Mouse (Mus musculus) CH12.LX (cell line): ENCODE measurements at regions not wholly inside any gene's neighbourhood (a gene's known extent, or its start where the extent isn't known, plus 50 kb on each side); places are given as distances from the start of the nearest gene placed in this dataset.

ENCODE experiments used
- DNase-seq: peaks from one replicate; pipeline ENCODE4 v3.0.0-alpha.2; 2013; ENCODE audit errors: extremely low read depth
- H3K27ac ChIP-seq: 2 replicates; pipeline ENCODE4 v1.5.1; 2012; ENCODE audit warnings: low read depth, mild to moderate bottlenecking, control low read depth, moderate library complexity; ENCODE audit not compliant: insufficient read depth
- H3K27me3 ChIP-seq: replicated peaks from 2 replicates; pipeline ENCODE3; 2012; ENCODE audit warnings: inconsistent platforms
- H3K36me3 ChIP-seq, 2 experiments: replicated peaks in 1 of 2; 2 replicates each; pipeline versions ENCODE3 to v1.6.1; 2012; ENCODE audit warnings: inconsistent platforms in 1 of 2, low read length in 1 of 2, mild to moderate bottlenecking in 1 of 2, mixed read lengths in 1 of 2, moderate library complexity in 1 of 2; ENCODE audit not compliant: control insufficient read depth in 1 of 2, insufficient read depth in 1 of 2
- H3K4me1 ChIP-seq, 2 experiments: 2 replicates each; pipeline ENCODE4 v1.6.1; 2012; ENCODE audit warnings: inconsistent platforms in 1 of 2, moderate library complexity in 1 of 2; ENCODE audit not compliant: insufficient read depth in 2 of 2, control insufficient read depth in 1 of 2
- H3K4me2 ChIP-seq: 2 replicates; pipeline ENCODE4 v1.6.1; 2012; ENCODE audit warnings: low read depth, mild to moderate bottlenecking, control low read depth; ENCODE audit not compliant: poor library complexity, insufficient read depth, severe bottlenecking
- H3K4me3 ChIP-seq, 3 experiments: fragments of 150-350 bp in 1 of 3; sonication (generic) in 1 of 3; replicated peaks in 1 of 3; 2 replicates each; pipeline versions ENCODE3 to v1.5.1; 2011 to 2012; ENCODE audit warnings: low read depth in 2 of 3, low read length in 2 of 3, mild to moderate bottlenecking in 2 of 3, moderate library complexity in 2 of 3, control low read depth in 1 of 3, improper control_type of control experiment in 1 of 3, inconsistent platforms in 1 of 3, mixed read lengths in 1 of 3; ENCODE audit not compliant: poor library complexity in 1 of 3
- H3K79me2 ChIP-seq: replicated peaks from 2 replicates; pipeline ENCODE4 v1.6.1; 2012; ENCODE audit warnings: mild to moderate bottlenecking, moderate library complexity; ENCODE audit not compliant: control insufficient read depth, poor library complexity, insufficient read depth, severe bottlenecking; ENCODE audit errors: extremely low read depth
- H3K9ac ChIP-seq: 2 replicates; pipeline ENCODE4 v1.6.1; 2012; ENCODE audit warnings: low read depth, mild to moderate bottlenecking, control low read depth, moderate library complexity; ENCODE audit not compliant: insufficient read depth
- H3K9me3 ChIP-seq: replicated peaks from 2 replicates; pipeline ENCODE3; 2012; ENCODE audit warnings: low read length, inconsistent platforms, mixed read lengths
- BHLHE40 ChIP-seq: IDR thresholded peaks from 2 replicates; pipeline ENCODE4 v1.6.1; 2011; ENCODE audit warnings: mild to moderate bottlenecking, low read depth, low read length, improper control_type of control experiment
- CHD1 ChIP-seq: IDR thresholded peaks from 2 replicates; pipeline ENCODE4 v1.6.1; 2012; ENCODE audit warnings: low read depth, low read length, improper control_type of control experiment, inconsistent platforms
- CHD2 ChIP-seq: IDR thresholded peaks from 2 replicates; pipeline ENCODE4 v1.6.1; 2011; ENCODE audit warnings: low read length, improper control_type of control experiment
- ELF1 ChIP-seq: IDR thresholded peaks from 2 replicates; pipeline ENCODE4 v1.6.1; 2014; ENCODE audit warnings: low read depth, mild to moderate bottlenecking, inconsistent platforms, low read length, improper control_type of control experiment
- JUN ChIP-seq: IDR thresholded peaks from 2 replicates; pipeline ENCODE4 v1.6.1; 2011; ENCODE audit warnings: low read depth, mild to moderate bottlenecking, low read length, improper control_type of control experiment, moderate library complexity; ENCODE audit not compliant: insufficient read depth
- KAT2A ChIP-seq: IDR thresholded peaks from 2 replicates; pipeline ENCODE4 v1.6.1; 2012; ENCODE audit warnings: low read length, improper control_type of control experiment, inconsistent platforms; ENCODE audit not compliant: insufficient replicate concordance
- MAZ ChIP-seq: IDR thresholded peaks from 2 replicates; pipeline ENCODE4 v1.6.1; 2012; ENCODE audit warnings: low read depth, mild to moderate bottlenecking, inconsistent platforms, low read length, improper control_type of control experiment, moderate library complexity
- MEF2A ChIP-seq: IDR thresholded peaks from 2 replicates; pipeline ENCODE4 v1.6.1; 2014; ENCODE audit warnings: low read depth, mild to moderate bottlenecking, inconsistent platforms, low read length, improper control_type of control experiment, borderline replicate concordance
- MXI1 ChIP-seq: IDR thresholded peaks from 2 replicates; pipeline ENCODE4 v1.6.1; 2011; ENCODE audit warnings: mild to moderate bottlenecking, low read depth, low read length, improper control_type of control experiment
- MYC ChIP-seq: IDR thresholded peaks from 2 replicates; pipeline ENCODE4 v1.6.1; 2011; ENCODE audit warnings: low read depth, mild to moderate bottlenecking, improper control_type of control experiment, low read length
- NELFE ChIP-seq: IDR thresholded peaks from 2 replicates; pipeline ENCODE4 v1.6.1; 2011; ENCODE audit warnings: low read depth, low read length, improper control_type of control experiment
- NRF1 ChIP-seq: IDR thresholded peaks from 2 replicates; pipeline ENCODE4 v1.6.1; 2014; ENCODE audit warnings: low read depth, mild to moderate bottlenecking, inconsistent platforms, low read length, improper control_type of control experiment, moderate library complexity
- PAX5 ChIP-seq: IDR thresholded peaks from 2 replicates; pipeline ENCODE4 v1.6.1; 2012; ENCODE audit warnings: low read length, inconsistent platforms, mixed read lengths
- POLR2AphosphoS2 ChIP-seq: IDR thresholded peaks from 2 replicates; pipeline ENCODE4 v1.6.1; 2011; ENCODE audit warnings: low read depth, low read length, improper control_type of control experiment
- RAD21 ChIP-seq: IDR thresholded peaks from 2 replicates; pipeline ENCODE4 v1.6.1; 2011; ENCODE audit warnings: low read depth, mild to moderate bottlenecking, low read length, improper control_type of control experiment, moderate library complexity
- RCOR1 ChIP-seq: conservative IDR thresholded peaks from 2 replicates; pipeline ENCODE4 v1.6.1; 2012; ENCODE audit warnings: low read depth, mild to moderate bottlenecking, inconsistent platforms, low read length, improper control_type of control experiment
- TBP ChIP-seq: conservative IDR thresholded peaks from 2 replicates; pipeline ENCODE4 v1.6.1; 2011; ENCODE audit warnings: low read depth, low read length, improper control_type of control experiment
- TCF12 ChIP-seq: IDR thresholded peaks from 2 replicates; pipeline ENCODE4 v1.6.1; 2014; ENCODE audit warnings: low read depth, mild to moderate bottlenecking, inconsistent platforms, low read length, improper control_type of control experiment
- USF1 ChIP-seq: IDR thresholded peaks from 2 replicates; pipeline ENCODE4 v1.6.1; 2014; ENCODE audit warnings: low read depth, mild to moderate bottlenecking, inconsistent platforms, low read length, improper control_type of control experiment
- USF2 ChIP-seq: conservative IDR thresholded peaks from 2 replicates; pipeline ENCODE4 v1.6.1; 2011; ENCODE audit warnings: low read depth, low read length, improper control_type of control experiment
- ZC3H11A ChIP-seq: IDR thresholded peaks from 2 replicates; pipeline ENCODE4 v1.6.1; 2012; ENCODE audit warnings: low read depth, mild to moderate bottlenecking, inconsistent platforms, low read length, improper control_type of control experiment
- ZKSCAN1 ChIP-seq: IDR thresholded peaks from 2 replicates; pipeline ENCODE4 v1.6.1; 2012; ENCODE audit warnings: low read depth, inconsistent platforms, low read length, improper control_type of control experiment, borderline replicate concordance
- dilution Hi-C: fragments of 300-500 bp; cut with MboI; formaldehyde crosslinking; loops from 2 replicates; pipeline ENCODE4 v1.14.3; 2020; ENCODE audit warnings: low sequenced_read_pairs; ENCODE audit not compliant: extremely low pct_unique_long_range_greater_than_20kb, extremely low pct_ligation_motif_present
- in situ Hi-C: fragments of 300-500 bp; cut with MboI; formaldehyde crosslinking; loops from 3 replicates; pipeline ENCODE4 v1.14.3; 2019; ENCODE audit warnings: low sequenced_read_pairs, low pct_ligation_motif_present, low pct_unique_long_range_greater_than_20kb, mixed read lengths

GRCm38 (mm10) chr10:38340406-38341175 lies 481.0 kb downstream of the Rfpl4b start:
- no peak for TF ChIP-seq ZKSCAN1
- TF ChIP-seq PAX5 = no peak
- no peak for TF ChIP-seq CHD2
- TF ChIP-seq ELF1 = no peak
- TF ChIP-seq MXI1 = no peak
- no peak for TF ChIP-seq CHD1
- no peak for TF ChIP-seq MAZ
- TF ChIP-seq RCOR1 = no peak
- no peak for TF ChIP-seq JUN
- no peak for TF ChIP-seq USF2
- TF ChIP-seq ZC3H11A = no peak
- in situ Hi-C loops = no loop called here
- Histone ChIP-seq H3K36me3 (no peaks in the 10 kb centered on the region), H3K4me2 (no peak overlapping the region), H3K27ac (no peak overlapping the region), H3K27me3 (no peaks in the 10 kb centered on the region), H3K4me1 (no peaks in the 10 kb centered on the region), H3K4me3 (no peak overlapping the region), H3K9me3 (no peaks in the 10 kb centered on the region), H3K9ac (no peak overlapping the region), H3K79me2 (no peaks in the 10 kb centered on the region)
- dilution Hi-C loops = no loop called here
- DNase-seq = no peak

- Histone ChIP-seq H3K4me2 (no peak overlapping the region), H3K4me3 (no peak overlapping the region), H3K27me3 (no peaks in the 10 kb centered on the region), H3K36me3 (no peaks in the 10 kb centered on the region), H3K9me3 (no peaks in the 10 kb centered on the region), H3K9ac (no peak overlapping the region), H3K27ac (no peak overlapping the region), H3K79me2 (no peaks in the 10 kb centered on the region), H3K4me1 (no peaks in the 10 kb centered on the region)
- no peak for DNase-seq
- dilution Hi-C loops = no loop called here
- in situ Hi-C loops = no loop called here
- no peak for TF ChIP-seq KAT2A
- TF ChIP-seq NRF1 = no peak
- no peak for TF ChIP-seq CHD2
- no peak for TF ChIP-seq TBP
- no peak for TF ChIP-seq BHLHE40
- no peak for TF ChIP-seq ZKSCAN1
- no peak for TF ChIP-seq MEF2A
- TF ChIP-seq USF1 = no peak
- no peak for TF ChIP-seq MYC
- TF ChIP-seq CHD1 = no peak
- no peak for TF ChIP-seq TCF12
- no peak for TF ChIP-seq NELFE
- no peak for TF ChIP-seq POLR2AphosphoS2
- no peak for TF ChIP-seq RAD21
Observed at GRCm38 (mm10) chr10:38308716-38309392, 512.7 kb downstream of the Rfpl4b start.
